Mouse (Mus musculus): ENCODE measurements around the gene Cdc34. TPM values are rescaled to one million over a fixed set of nuclear protein-coding genes. Genes with fewer than 3 reads are reported as not detected.

The Cdc34 gene
- polyA plus RNA-seq, 1 experiment: 451 TPM

- H3K36me3 ChIP-seq (replicated peaks; ENCODE audit: low read length): peaks cover 32% of the 10 kb centered on the region
- H3K4me3 ChIP-seq (replicated peaks): peak overlapping the region; percentile 98
- H3K9me3 ChIP-seq: no peaks in the 10 kb centered on the region
- peaks cover 34% of the 10 kb centered on the region for H3K4me1 ChIP-seq
- peaks cover 6% of the 10 kb centered on the region for H3K27me3 ChIP-seq (replicated peaks)
- TF ChIP-seq FLI1 (IDR thresholded peaks at IDR 0.05; ENCODE audit: low read length) (no peak), GATA1 (IDR thresholded peaks at IDR 0.05; ENCODE audit: borderline replicate concordance, low read length) (no peak)
Measured at GRCm38 (mm10) chr10:79670071-79670888, 11.7 kb upstream of the Cdc34 start.

- no peak overlapping the region for H3K4me3 ChIP-seq (replicated peaks)
- H3K36me3 ChIP-seq (replicated peaks; ENCODE audit: low read length): peaks cover 45% of the 10 kb centered on the region
- no peaks in the 10 kb centered on the region for H3K9me3 ChIP-seq
- peaks cover 34% of the 10 kb centered on the region for H3K4me1 ChIP-seq
- TF ChIP-seq GATA1 (IDR thresholded peaks at IDR 0.05; ENCODE audit: borderline replicate concordance, low read length): no peak
- no peaks in the 10 kb centered on the region for H3K27me3 ChIP-seq (replicated peaks)
Measured at GRCm38 (mm10) chr10:79671396-79672087, 10.5 kb upstream of the Cdc34 start.

GRCm38 (mm10) chr10:79672088-79672455, 9.9 kb upstream of the Cdc34 start:
- H3K4me1 ChIP-seq: peaks cover 34% of the 10 kb centered on the region
- H3K4me3 ChIP-seq (replicated peaks): no peak overlapping the region
- TF ChIP-seq GATA1 (IDR thresholded peaks at IDR 0.05; ENCODE audit: borderline replicate concordance, low read length) (no peak), FLI1 (IDR thresholded peaks at IDR 0.05; ENCODE audit: low read length) (no peak)
- peaks cover 47% of the 10 kb centered on the region for H3K36me3 ChIP-seq (replicated peaks; ENCODE audit: low read length)
- H3K27me3 ChIP-seq (replicated peaks): no peaks in the 10 kb centered on the region
- H3K9me3 ChIP-seq: no peaks in the 10 kb centered on the region

GRCm38 (mm10) chr10:79673054-79673453, 8.9 kb upstream of the Cdc34 start:
- Histone ChIP-seq H3K9me3 (peaks cover under 1% of the 10 kb centered on the region), H3K4me3 (replicated peaks) (no peak overlapping the region), H3K36me3 (replicated peaks; ENCODE audit: low read length) (peaks cover 47% of the 10 kb centered on the region), H3K4me1 (peaks cover 34% of the 10 kb centered on the region), H3K27me3 (replicated peaks) (no peaks in the 10 kb centered on the region)
- TF ChIP-seq GATA1 (IDR thresholded peaks at IDR 0.05; ENCODE audit: borderline replicate concordance, low read length): no peak

GRCm38 (mm10) chr10:79675346-79676035, 6.5 kb upstream of the Cdc34 start:
- Histone ChIP-seq H3K4me1 (peaks cover 23% of the 10 kb centered on the region), H3K9me3 (peaks cover 11% of the 10 kb centered on the region), H3K27me3 (replicated peaks) (no peaks in the 10 kb centered on the region), H3K36me3 (replicated peaks; ENCODE audit: low read length) (peaks cover 49% of the 10 kb centered on the region), H3K4me3 (replicated peaks) (no peak overlapping the region)
- TF ChIP-seq FLI1 (IDR thresholded peaks at IDR 0.05; ENCODE audit: low read length) (no peak), GATA1 (IDR thresholded peaks at IDR 0.05; ENCODE audit: borderline replicate concordance, low read length) (no peak)

- peaks cover 41% of the 10 kb centered on the region for H3K4me1 ChIP-seq
- no peak for TF ChIP-seq GATA1 (IDR thresholded peaks at IDR 0.05; ENCODE audit: borderline replicate concordance, low read length)
- no peak for TF ChIP-seq FLI1 (IDR thresholded peaks at IDR 0.05; ENCODE audit: low read length)
- H3K4me3 ChIP-seq (replicated peaks): peak overlapping the region; percentile 99
Measured at GRCm38 (mm10) chr10:79680606-79681495, 1.1 kb upstream of the Cdc34 start.

GRCm38 (mm10) chr10:79682551-79682915, 538 bp downstream of the Cdc34 start:
- no peaks in the 10 kb centered on the region for H3K27me3 ChIP-seq (replicated peaks)
- peaks cover 47% of the 10 kb centered on the region for H3K36me3 ChIP-seq (replicated peaks; ENCODE audit: low read length)
- peaks cover 56% of the 10 kb centered on the region for H3K4me1 ChIP-seq
- no peak for TF ChIP-seq FLI1 (IDR thresholded peaks at IDR 0.05; ENCODE audit: low read length)
- TF ChIP-seq GATA1 (IDR thresholded peaks at IDR 0.05; ENCODE audit: borderline replicate concordance, low read length): no peak
- peak overlapping the region; percentile 99 for H3K4me3 ChIP-seq (replicated peaks)
- peaks cover 11% of the 10 kb centered on the region for H3K9me3 ChIP-seq

More at GRCm38 (mm10) chr10:79680606-79681495, 1.1 kb upstream of the Cdc34 start:
- H3K27me3 ChIP-seq (replicated peaks): no peaks in the 10 kb centered on the region
- H3K9me3 ChIP-seq: peaks cover 11% of the 10 kb centered on the region
- peaks cover 39% of the 10 kb centered on the region for H3K36me3 ChIP-seq (replicated peaks; ENCODE audit: low read length)

- TF ChIP-seq GATA1 (IDR thresholded peaks at IDR 0.05; ENCODE audit: borderline replicate concordance, low read length) (no peak), FLI1 (IDR thresholded peaks at IDR 0.05; ENCODE audit: low read length) (no peak)
- peak overlapping the region; percentile 99 for H3K4me3 ChIP-seq (replicated peaks)
- no peaks in the 10 kb centered on the region for H3K27me3 ChIP-seq (replicated peaks)
- peaks cover 11% of the 10 kb centered on the region for H3K9me3 ChIP-seq
- H3K36me3 ChIP-seq (replicated peaks; ENCODE audit: low read length): peaks cover 52% of the 10 kb centered on the region
- peaks cover 61% of the 10 kb centered on the region for H3K4me1 ChIP-seq
Measured at GRCm38 (mm10) chr10:79682916-79683582, 1.1 kb downstream of the Cdc34 start.
